Mouse (Mus musculus) liver, adult 2 months (tissue): Measurements from ENCODE around the gene Xiap. TPM values are rescaled to one million over a fixed set of nuclear protein-coding genes. Genes with fewer than 3 reads are reported as not detected.
A peak's percentile ranks its signal among the peaks of the same experiment; 100 is the strongest.

ENCODE experiments used
- DNase-seq: peaks from one replicate; pipeline ENCODE4 v3.0.0-alpha.2; 2011; ENCODE audit warnings: low read depth, low spot score; ENCODE audit errors: extremely low read depth
- H3K27ac ChIP-seq: fragments of 200-500 bp; replicated peaks from 2 replicates; pipeline ENCODE4 v1.5.1; 2012; ENCODE audit warnings: low read depth, mild to moderate bottlenecking, control low read depth, inconsistent platforms, low read length; ENCODE audit not compliant: insufficient read depth
- H3K27me3 ChIP-seq: fragments of 200-500 bp; 2 replicates; pipeline ENCODE4 v1.6.1; 2012; ENCODE audit warnings: mild to moderate bottlenecking, moderate library complexity, low read length, inconsistent platforms; ENCODE audit not compliant: control insufficient read depth, insufficient read depth
- H3K36me3 ChIP-seq: fragments of 200-500 bp; 2 replicates; pipeline ENCODE4 v1.6.1; 2012; ENCODE audit warnings: low read length, inconsistent platforms; ENCODE audit not compliant: control insufficient read depth, insufficient read depth
- H3K4me1 ChIP-seq: fragments of 200-500 bp; 2 replicates; pipeline ENCODE4 v1.6.1; 2011; ENCODE audit warnings: low read length; ENCODE audit not compliant: control insufficient read depth, insufficient read depth
- H3K4me3 ChIP-seq: fragments of 200-500 bp; 2 replicates; pipeline ENCODE4 v1.5.1; 2011; ENCODE audit warnings: low read depth, mild to moderate bottlenecking, control low read depth, low read length, moderate library complexity; ENCODE audit not compliant: insufficient read depth
- H3K79me2 ChIP-seq: fragments of 200-500 bp; 2 replicates; pipeline ENCODE4 v1.6.1; 2012; ENCODE audit warnings: inconsistent platforms, mild to moderate bottlenecking, low read length, moderate library complexity; ENCODE audit not compliant: control insufficient read depth, insufficient read depth
- H3K9ac ChIP-seq: fragments of 200-500 bp; 2 replicates; pipeline ENCODE4 v1.6.1; 2012; ENCODE audit warnings: low read depth, mild to moderate bottlenecking, control low read depth, inconsistent platforms, low read length
- CTCF ChIP-seq: fragments of 200-500 bp; IDR thresholded peaks from 2 replicates; pipeline ENCODE4 v1.5.1; 2011; ENCODE audit warnings: low read depth, low read length, control low read depth
- POLR2A ChIP-seq: fragments of 200-500 bp; IDR thresholded peaks from 2 replicates; pipeline ENCODE4 v1.6.1; 2011; ENCODE audit warnings: low read length, control low read depth; ENCODE audit not compliant: insufficient read depth; ENCODE audit errors: extremely low read depth
- WGBS: fragments of 180-500 bp; shearing (Covaris S2); methylation state at CpG from one replicate; pipeline ENCODE4 v1.1.7; 2018; 5-methylcytosine and 5-hydroxymethylcytosine counted together
- polyA plus RNA-seq: library from polyadenylated mRNA; depleted of rRNA; stranded (reverse); fragments of >200 nt; gene quantifications from 2 replicates; pipeline ENCODE4 v1.2.3, GENCODE M21; 2012
- total RNA-seq: library from RNA; depleted of rRNA; stranded (reverse); fragments of >200 nt; gene quantifications from 2 replicates; pipeline ENCODE4 v1.2.3, GENCODE M21; 2014

Gene Xiap
- total and polyA plus RNA-seq, 2 experiments: 7.6 to 86.8 TPM

GRCm38 (mm10) chrX:42057012-42057411 is 2.5 kb upstream of the Xiap start:
- Histone ChIP-seq H3K4me1 (peaks cover 5% of the 10 kb centered on the region), H3K79me2 (peaks cover 3% of the 10 kb centered on the region; the same call in 1 of the 2 replicates), H3K9ac (no peak overlapping the region), H3K27ac (no peak overlapping the region), H3K4me3 (no peak overlapping the region), H3K27me3 (no peaks in the 10 kb centered on the region), H3K36me3 (no peaks in the 10 kb centered on the region)
- no peak for TF ChIP-seq POLR2A
- WGBS: 70% methylated on average over 5 of the region's 5 CpGs
- DNase-seq: no peak

- DNase-seq: no peak
- no peaks in the 10 kb centered on the region for H3K36me3 ChIP-seq
- H3K9ac ChIP-seq: no peak overlapping the region
- TF ChIP-seq CTCF: no peak
- no peak for TF ChIP-seq POLR2A
- H3K4me1 ChIP-seq: peaks cover 7% of the 10 kb centered on the region
- 55% methylated on average over 4 of the region's 4 CpGs for WGBS
- no peak overlapping the region for H3K4me3 ChIP-seq
- no peak overlapping the region for H3K27ac ChIP-seq
- H3K79me2 ChIP-seq: peaks cover 3% of the 10 kb centered on the region; the same call in 1 of the 2 replicates
- H3K27me3 ChIP-seq: no peaks in the 10 kb centered on the region
Measured at GRCm38 (mm10) chrX:42057873-42058272, 1.6 kb upstream of the Xiap start.

GRCm38 (mm10) chrX:42063621-42064020 is 4.1 kb downstream of the Xiap start:
- Histone ChIP-seq H3K27me3 (no peaks in the 10 kb centered on the region), H3K4me1 (peaks cover 15% of the 10 kb centered on the region), H3K79me2 (peaks cover 3% of the 10 kb centered on the region; the same call in 1 of the 2 replicates), H3K4me3 (no peak overlapping the region), H3K27ac (peak overlapping the region; percentile 94), H3K9ac (peak overlapping the region; percentile 57; the same call in 1 of the 2 replicates), H3K36me3 (no peaks in the 10 kb centered on the region; the same call in 1 of the 2 replicates)
- 20% methylated on average over 1 of the region's 1 CpGs for WGBS
- TF ChIP-seq POLR2A: no peak
- TF ChIP-seq CTCF: no peak
- DNase-seq: peak; percentile 78

- Histone ChIP-seq H3K9ac (0 out of 2 replicates have a peak overlapping the region, but pooled peaks have one; percentile 39), H3K27me3 (no peaks in the 10 kb centered on the region), H3K4me3 (no peak overlapping the region), H3K36me3 (no peaks in the 10 kb centered on the region; the same call in 1 of the 2 replicates), H3K79me2 (peaks cover 3% of the 10 kb centered on the region; the same call in 1 of the 2 replicates), H3K4me1 (peaks cover 12% of the 10 kb centered on the region), H3K27ac (peak overlapping the region; percentile 88)
- DNase-seq: peak; percentile 95
- TF ChIP-seq POLR2A (no peak), CTCF (no peak)
- 20% methylated on average over 6 of the region's 6 CpGs for WGBS
Measured at GRCm38 (mm10) chrX:42065086-42065485, 5.6 kb downstream of the Xiap start.

GRCm38 (mm10) chrX:42066771-42067170 is 7.3 kb downstream of the Xiap start:
- H3K4me1 ChIP-seq: peaks cover 14% of the 10 kb centered on the region
- H3K9ac ChIP-seq: peak overlapping the region; percentile 77
- 31% methylated on average over 1 of the region's 1 CpGs for WGBS
- peak overlapping the region; percentile 30; the same call in 1 of the 2 replicates for H3K4me3 ChIP-seq
- DNase-seq: peak; percentile 63
- peak overlapping the region; percentile 98 for H3K27ac ChIP-seq
- TF ChIP-seq CTCF (no peak), POLR2A (no peak)
- H3K27me3 ChIP-seq: no peaks in the 10 kb centered on the region
- peaks cover 5% of the 10 kb centered on the region for H3K36me3 ChIP-seq
- H3K79me2 ChIP-seq: peaks cover 7% of the 10 kb centered on the region; the same call in 1 of the 2 replicates

GRCm38 (mm10) chrX:42067791-42068200 is 8.3 kb downstream of the Xiap start:
- TF ChIP-seq POLR2A (no peak), CTCF (no peak)
- WGBS: no CpG with 5 or more reads among the region's 27 CpGs

More at GRCm38 (mm10) chrX:42067791-42068200, 8.3 kb downstream of the Xiap start:
- H3K4me3 ChIP-seq: peak overlapping the region; percentile 78
- peak overlapping the region; percentile 80 for H3K9ac ChIP-seq
- peaks cover 5% of the 10 kb centered on the region; the same call in 1 of the 2 replicates for H3K79me2 ChIP-seq
- peak overlapping the region; percentile 84 for H3K27ac ChIP-seq
- peaks cover 12% of the 10 kb centered on the region for H3K4me1 ChIP-seq
- no peak for DNase-seq
- peaks cover 8% of the 10 kb centered on the region for H3K36me3 ChIP-seq
- no peaks in the 10 kb centered on the region for H3K27me3 ChIP-seq
